Mouse (Mus musculus) limb, embryonic 14.5 days (tissue): ENCODE data around the gene Tfpi. TPM values are rescaled to one million over a fixed set of nuclear protein-coding genes. Genes with fewer than 3 reads are reported as not detected.
A peak's percentile ranks its signal among the peaks of the same experiment; 100 is the strongest.

Experiments
- ATAC-seq: fragments of 200-750 bp; cut with Nextera tagmentation; 2 replicates; pipeline ENCODE4 v1.8.0; 2017; ENCODE audit warnings: low read depth, moderate number of reproducible peaks, moderate TSS enrichment; ENCODE audit not compliant: low FRiP score
- DNase-seq: peaks from one replicate; pipeline ENCODE4 v3.0.0-alpha.2; 2015; ENCODE audit warnings: low spot score
- H3K27ac ChIP-seq: fragments of 300-500 bp; sonication (generic); replicated peaks from 2 replicates; pipeline ENCODE4 v1.5.1; 2014; ENCODE audit warnings: low read depth, mild to moderate bottlenecking, low read length, moderate library complexity, mixed read lengths
- H3K27me3 ChIP-seq: fragments of 300-500 bp; sonication (generic); 2 replicates; pipeline ENCODE4 v1.6.1; 2014; ENCODE audit warnings: low read length, mixed read lengths; ENCODE audit not compliant: control insufficient read depth, insufficient read depth
- H3K36me3 ChIP-seq: fragments of 300-500 bp; sonication (generic); 2 replicates; pipeline ENCODE4 v1.6.1; 2014; ENCODE audit warnings: mild to moderate bottlenecking, low read length, moderate library complexity, mixed read lengths; ENCODE audit not compliant: control insufficient read depth, insufficient read depth
- H3K4me1 ChIP-seq: fragments of 300-500 bp; sonication (generic); 2 replicates; pipeline ENCODE4 v1.6.1; 2014; ENCODE audit warnings: antibody characterized with exemption, low read length, mixed read lengths; ENCODE audit not compliant: control insufficient read depth, insufficient read depth
- H3K4me2 ChIP-seq: fragments of 300-500 bp; sonication (generic); replicated peaks from 2 replicates; pipeline ENCODE4 v1.6.1; 2014; ENCODE audit warnings: low read depth, mild to moderate bottlenecking, low read length, moderate library complexity; ENCODE audit not compliant: severe bottlenecking
- H3K4me3 ChIP-seq: fragments of 300-500 bp; sonication (generic); replicated peaks from 2 replicates; pipeline ENCODE4 v1.5.1; 2014; ENCODE audit warnings: low read length
- H3K9ac ChIP-seq: fragments of 300-500 bp; sonication (generic); 2 replicates; pipeline ENCODE4 v1.6.1; 2014; ENCODE audit warnings: mild to moderate bottlenecking, low read depth, low read length, moderate library complexity; ENCODE audit not compliant: severe bottlenecking
- H3K9me3 ChIP-seq: fragments of 300-500 bp; sonication (generic); 2 replicates; pipeline ENCODE4 v1.6.1; 2016; ENCODE audit warnings: low read length; ENCODE audit not compliant: control insufficient read depth
- POLR2A ChIP-seq: fragments of 200-500 bp; IDR thresholded peaks from 2 replicates; pipeline ENCODE4 v1.8.0; 2012; ENCODE audit warnings: inconsistent platforms, mild to moderate bottlenecking, moderate library complexity, borderline replicate concordance; ENCODE audit not compliant: insufficient read depth, insufficient read length; ENCODE audit errors: extremely low read depth
- WGBS: fragments of 180-500 bp; shearing (Covaris S2); extraction: QIAGEN DNeasy Blood & Tissue Kit; methylation state at CpG from one replicate; pipeline ENCODE4 v1.1.7; 2014; 5-methylcytosine and 5-hydroxymethylcytosine counted together
- polyA plus RNA-seq, 2 experiments: library from polyadenylated mRNA; depleted of rRNA in 1 of 2; stranded (reverse) in 1 of 2; unstranded in 1 of 2; fragments of >200 nt; fragmentation: Nextera tagmentation in 1 of 2; extraction: Ambion mirVana in 1 of 2; gene quantifications; 2 replicates each; pipeline versions ENCODE4 v1.2.1 to v1.2.3; 2012 to 2014

Gene Tfpi
- polyA plus RNA-seq, 2 experiments = 28.3 to 29.6 TPM

DNA sequence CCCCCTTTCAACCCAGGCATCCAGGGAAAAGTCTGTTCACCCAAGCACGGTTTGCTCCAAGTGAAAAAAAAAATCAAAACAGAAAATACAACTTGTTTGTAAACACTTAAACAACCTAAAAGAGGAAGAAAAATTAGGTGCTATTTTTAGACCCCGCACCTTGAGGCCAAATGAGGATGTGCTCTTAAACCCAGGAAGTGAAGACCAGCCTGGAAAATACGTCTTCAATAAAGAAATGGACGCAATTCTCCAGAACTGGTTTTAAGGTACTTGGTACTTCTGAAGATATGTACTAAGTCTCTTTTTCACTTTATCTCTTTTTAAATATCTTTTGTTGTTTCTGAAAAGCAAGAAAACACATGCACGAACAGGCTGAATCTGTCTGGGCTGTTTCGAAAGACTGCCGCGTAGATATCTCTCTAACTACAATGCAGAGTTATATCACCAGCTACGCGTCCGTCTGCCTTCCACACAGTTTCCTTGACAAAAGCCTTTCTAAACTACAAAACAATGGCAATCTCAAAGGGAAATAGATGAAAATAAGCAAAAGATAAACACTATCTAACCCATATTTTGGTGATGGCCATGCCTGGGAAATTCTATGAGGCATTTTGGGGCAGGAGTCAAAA is 89.1 kb downstream of the Tfpi start:
- no peak for TF ChIP-seq POLR2A
- 71% methylated on average over 11 of the region's 11 CpGs for WGBS
- Histone ChIP-seq H3K9me3 (no peaks in the 10 kb centered on the region), H3K9ac (no peak overlapping the region), H3K4me2 (peak overlapping the region; percentile 43), H3K27me3 (no peaks in the 10 kb centered on the region), H3K4me1 (no peaks in the 10 kb centered on the region), H3K4me3 (peak overlapping the region; percentile 18), H3K36me3 (no peaks in the 10 kb centered on the region), H3K27ac (0 out of 2 replicates have a peak overlapping the region, but pooled peaks have one; percentile 2)
- DNase-seq = no peak
- no peak for ATAC-seq

DNA sequence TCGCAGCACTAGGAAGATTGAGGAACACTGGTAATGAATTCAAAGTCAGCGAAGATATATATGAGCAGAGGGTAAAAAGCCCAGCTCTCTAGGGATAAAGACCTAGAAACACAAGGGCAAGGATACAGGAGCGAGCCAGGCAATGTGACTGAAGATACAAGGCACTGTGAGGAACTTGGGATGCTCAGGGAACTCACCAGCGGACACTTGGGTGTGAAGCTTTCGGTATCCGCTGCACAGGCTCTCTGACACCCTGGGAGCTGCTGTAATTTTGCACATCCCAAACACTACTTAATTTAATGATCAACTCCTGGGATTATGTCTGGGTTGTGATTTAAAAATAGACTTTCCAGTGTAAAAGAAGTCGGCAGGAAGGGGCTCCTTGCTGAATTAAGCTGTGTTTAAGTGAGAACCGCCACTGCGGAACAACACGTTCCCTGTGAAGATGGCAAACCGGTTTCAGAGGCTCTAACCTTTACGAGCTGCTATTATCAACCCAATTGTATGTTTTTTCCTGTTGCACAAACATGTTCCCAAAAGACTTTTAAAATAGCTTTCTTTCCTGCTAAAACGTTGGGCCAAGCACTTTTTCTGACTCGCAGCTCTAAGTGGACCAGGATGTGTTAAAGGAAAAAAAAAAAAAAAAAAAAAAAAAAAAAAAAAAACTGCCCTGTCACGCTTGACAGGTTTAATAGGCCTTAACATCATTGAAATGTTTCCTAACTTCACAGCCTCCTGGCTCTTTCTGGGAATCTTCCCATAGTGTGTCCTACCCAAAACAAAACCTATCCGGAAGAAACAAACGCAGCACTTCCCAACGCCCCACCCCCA is 89.8 kb downstream of the Tfpi start:
- Histone ChIP-seq H3K4me3 (peak overlapping the region; percentile 18), H3K9ac (no peak overlapping the region), H3K4me2 (peak overlapping the region; percentile 43), H3K27ac (0 out of 2 replicates have a peak overlapping the region, but pooled peaks have one; percentile 1), H3K4me1 (no peaks in the 10 kb centered on the region), H3K9me3 (no peaks in the 10 kb centered on the region), H3K27me3 (no peaks in the 10 kb centered on the region), H3K36me3 (no peaks in the 10 kb centered on the region)
- DNase-seq (peak; percentile 16), ATAC-seq (0 out of 2 replicates have a peak, but pooled peaks have one; percentile 34)
- TF ChIP-seq POLR2A = no peak
- 31% methylated on average over 18 of the region's 18 CpGs for WGBS

DNA sequence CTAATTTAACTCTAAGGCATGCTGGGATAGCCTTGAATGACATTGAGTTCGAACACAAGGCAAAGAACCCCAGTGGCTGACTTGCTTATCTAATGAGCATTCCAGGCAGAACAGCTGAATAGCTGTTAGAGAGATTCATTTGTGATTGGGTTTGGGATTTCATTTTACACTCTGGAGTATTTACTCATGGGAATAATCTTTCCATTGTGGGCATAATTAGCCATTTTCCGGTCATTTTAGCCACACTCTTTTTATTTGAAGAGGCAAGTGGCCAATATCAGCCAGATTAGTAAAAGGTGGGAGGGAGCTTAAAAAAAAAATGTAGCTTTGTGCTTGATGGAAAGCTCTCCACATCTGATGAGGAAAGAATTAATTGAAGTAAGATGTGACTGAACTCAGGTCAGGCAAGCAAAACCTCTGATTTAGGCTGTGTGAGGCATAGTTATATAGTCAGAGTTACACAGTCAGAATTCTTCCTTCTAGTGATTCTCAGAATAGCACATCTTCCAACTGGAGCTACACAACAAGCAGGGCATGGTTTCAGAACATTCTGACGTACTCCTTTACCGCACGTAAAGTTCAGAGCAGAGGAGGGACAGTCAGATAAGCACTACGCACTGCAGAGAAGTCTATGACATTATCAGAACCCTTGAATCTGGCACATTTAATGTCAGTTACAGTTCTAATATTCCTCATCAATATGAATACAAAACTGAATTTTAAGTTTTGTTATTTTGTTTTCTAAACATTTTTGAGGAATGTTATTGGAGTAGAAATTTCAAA is 91.5 kb downstream of the Tfpi start:
- no peak for DNase-seq
- no peak for TF ChIP-seq POLR2A
- ATAC-seq = no peak
- Histone ChIP-seq H3K4me3 (no peak overlapping the region), H3K27me3 (no peaks in the 10 kb centered on the region), H3K36me3 (no peaks in the 10 kb centered on the region), H3K27ac (no peak overlapping the region), H3K4me1 (no peaks in the 10 kb centered on the region), H3K9ac (no peak overlapping the region), H3K9me3 (no peaks in the 10 kb centered on the region), H3K4me2 (no peak overlapping the region)
- whole genome bisulfite sequencing = 76% methylated on average over 6 of the region's 6 CpGs

DNA sequence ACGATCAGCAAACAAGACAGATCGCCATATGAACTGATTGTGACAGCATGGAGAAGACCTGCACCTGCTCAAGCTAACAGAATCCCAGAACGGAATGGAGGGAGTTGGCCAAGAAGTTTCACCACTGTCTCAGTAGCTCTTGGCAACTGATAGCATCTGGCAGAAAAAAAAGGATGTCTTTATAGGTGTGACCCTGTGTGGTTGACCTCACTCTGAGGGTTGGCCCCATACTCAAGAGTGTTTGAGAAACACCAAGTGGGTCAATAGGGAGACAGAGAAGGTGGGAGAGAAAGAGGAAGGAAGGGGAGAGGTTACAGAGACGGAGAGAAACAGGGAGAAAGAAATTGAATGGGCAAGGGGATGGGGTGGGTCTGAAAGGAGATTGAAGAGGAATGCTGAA is 92.7 kb downstream of the Tfpi start:
- Histone ChIP-seq H3K9me3 (no peaks in the 10 kb centered on the region), H3K4me1 (no peaks in the 10 kb centered on the region), H3K27me3 (no peaks in the 10 kb centered on the region), H3K4me3 (no peak overlapping the region), H3K9ac (no peak overlapping the region), H3K27ac (no peak overlapping the region), H3K36me3 (no peaks in the 10 kb centered on the region), H3K4me2 (no peak overlapping the region)
- TF ChIP-seq POLR2A = no peak
- DNase-seq = no peak
- no peak for ATAC-seq
- 82% methylated on average over 4 of the region's 4 CpGs for WGBS

Other genes starting within 250 kb of the Tfpi start
- gene Calcrl, start 51.4 kb downstream of the Tfpi start, polyA plus RNA-seq (2012; rRNA removed) = 6.4 and 6.5 TPM in 2 replicates
- 18.2 and 21.0 TPM in 2 replicates for gene Calcrl, start 51.4 kb downstream of the Tfpi start, polyA plus RNA-seq (2014; fragmentation: Nextera tagmentation; extraction: Ambion mirVana)
- gene Ctnnd1, start 174.0 kb upstream of the Tfpi start, polyA plus RNA-seq (2012; rRNA removed) = 85.0 and 92.1 TPM in 2 replicates
- gene Ctnnd1, start 174.0 kb upstream of the Tfpi start, polyA plus RNA-seq (2014; fragmentation: Nextera tagmentation; extraction: Ambion mirVana) = 46.0 and 47.7 TPM in 2 replicates
- gene Btbd18, start 182.3 kb upstream of the Tfpi start, polyA plus RNA-seq (2012; rRNA removed) = 0.01 TPM in 1 of 2 replicates, not detected in the other
- gene Btbd18, start 182.3 kb upstream of the Tfpi start, polyA plus RNA-seq (2014; fragmentation: Nextera tagmentation; extraction: Ambion mirVana) = 0.14 and 0.15 TPM in 2 replicates
- 224 and 297 TPM in 2 replicates for gene Selenoh, start 194.0 kb upstream of the Tfpi start, polyA plus RNA-seq (2012; rRNA removed)
- gene Selenoh, start 194.0 kb upstream of the Tfpi start, polyA plus RNA-seq (2014; fragmentation: Nextera tagmentation; extraction: Ambion mirVana) = 274 and 276 TPM in 2 replicates
- gene Gm28635, start 201.3 kb upstream of the Tfpi start, polyA plus RNA-seq (2012; rRNA removed) = not detected in 2 replicates
- not detected in 2 replicates for gene Gm28635, start 201.3 kb upstream of the Tfpi start, polyA plus RNA-seq (2014; fragmentation: Nextera tagmentation; extraction: Ambion mirVana)
- 20.4 and 20.7 TPM in 2 replicates for gene Med19, start 201.6 kb upstream of the Tfpi start, polyA plus RNA-seq (2012; rRNA removed)
- gene Med19, start 201.6 kb upstream of the Tfpi start, polyA plus RNA-seq (2014; fragmentation: Nextera tagmentation; extraction: Ambion mirVana) = 33.6 and 33.7 TPM in 2 replicates
- gene Tmx2, start 202.4 kb upstream of the Tfpi start, polyA plus RNA-seq (2012; rRNA removed) = 63.2 and 66.0 TPM in 2 replicates
- gene Tmx2, start 202.4 kb upstream of the Tfpi start, polyA plus RNA-seq (2014; fragmentation: Nextera tagmentation; extraction: Ambion mirVana) = 93.0 and 99.5 TPM in 2 replicates
- 46.6 and 55.4 TPM in 2 replicates for gene Zdhhc5, start 238.4 kb upstream of the Tfpi start, polyA plus RNA-seq (2012; rRNA removed)
- gene Zdhhc5, start 238.4 kb upstream of the Tfpi start, polyA plus RNA-seq (2014; fragmentation: Nextera tagmentation; extraction: Ambion mirVana) = 34.0 and 36.5 TPM in 2 replicates